Mouse (Mus musculus) erythroblast, embryonic 14.5 days (primary cell): ENCODE data around the gene Spata22.
"Not testable (repeated sequence)": the region's sequence is repeated elsewhere in the genome, so short reads cannot be mapped to it uniquely, and the experiment has no call there.

Experiments used
- GATA1 ChIP-seq: IDR thresholded peaks from 2 replicates; pipeline ENCODE4 v1.6.1; 2012; ENCODE audit warnings: low read length, inconsistent platforms, mixed read lengths
- TAL1 ChIP-seq: IDR thresholded peaks from 3 replicates; pipeline ENCODE4 v1.6.1; 2012; ENCODE audit warnings: low read length, inconsistent platforms, mixed read lengths

GRCm38 (mm10) chr11:73321064-73321463 lies 8.5 kb upstream of the Spata22 start:
- not testable (repeated sequence) for TF ChIP-seq GATA1, TAL1
